In genomic region chr16:38909506-38909905, GRCm38 (mm10) we compare ENCODE assay signal across 21 mouse cellular contexts. TPM values are rescaled to one million over a fixed set of nuclear protein-coding genes. Genes with fewer than 3 reads are reported as not detected.
DNase-seq lines count a peak whose midpoint lies in the region; ATAC-seq and TF ChIP-seq lines count a peak whose summit lies in the region.
"Had no signal": no experiment of that assay in that cellular context is flagged by ENCODE, and none has a peak within 500 bp of the region (broad histone marks: within the 10 kb centered on the region; RNA-seq: fewer than 3 reads in every experiment).

No protein-coding gene starts in this region.

- H3K4me3 ChIP-seq in kidney, embryonic 15.5 days (replicated peaks), result no peak overlapping the region
- H3K4me3 ChIP-seq in liver, postnatal 0 days (ENCODE audit: low read depth, low read length), result no peak overlapping the region
- H3K4me3 ChIP-seq in intestine, embryonic 16.5 days (ENCODE audit: low read length), result no peak overlapping the region
- H3K4me3 ChIP-seq in heart, embryonic 10.5 days, result no peak overlapping the region
- H3K4me3 ChIP-seq: forebrain, embryonic 10.5 days; heart, embryonic 15.5 days; hindbrain, embryonic 12.5 days; liver, embryonic 13.5 days had no signal

- no peaks in the 10 kb centered on the region for H3K36me3 ChIP-seq in kidney, embryonic 15.5 days
- H3K36me3 ChIP-seq in liver, postnatal 0 days (replicated peaks; ENCODE audit: insufficient read depth, low read length), result no peaks in the 10 kb centered on the region
- no peaks in the 10 kb centered on the region for H3K36me3 ChIP-seq in intestine, embryonic 16.5 days (ENCODE audit: control insufficient read depth, insufficient read depth, low read length)
- H3K36me3 ChIP-seq in heart, embryonic 10.5 days, result no peaks in the 10 kb centered on the region
- H3K36me3 ChIP-seq: forebrain, embryonic 10.5 days; heart, embryonic 15.5 days; hindbrain, embryonic 12.5 days; liver, embryonic 13.5 days had no signal

- no peak for TF ChIP-seq EP300 in liver, postnatal 0 days (IDR thresholded peaks at IDR 0.05; ENCODE audit: low read depth)

- no peak for ATAC-seq in kidney, embryonic 15.5 days (replicated peaks; ENCODE audit: low FRiP score)
- ATAC-seq in liver, postnatal 0 days, result peak; percentile 79
- peak; percentile 64 for ATAC-seq in intestine, embryonic 16.5 days
- ATAC-seq: inflammation-experienced regulatory T-cells, adult 6 months; lung, postnatal 0 days had no signal

- no peak overlapping the region for H3K9ac ChIP-seq in kidney, embryonic 15.5 days
- H3K9ac ChIP-seq in liver, postnatal 0 days (replicated peaks), result no peak overlapping the region
- H3K9ac ChIP-seq in intestine, embryonic 16.5 days (ENCODE audit: low read depth, low read length), result no peak overlapping the region
- H3K9ac ChIP-seq: heart, embryonic 15.5 days; hindbrain, embryonic 12.5 days; liver, embryonic 13.5 days had no signal

- no peak overlapping the region for H3K4me2 ChIP-seq in kidney, embryonic 15.5 days
- no peak overlapping the region for H3K4me2 ChIP-seq in liver, postnatal 0 days (ENCODE audit: low read depth, low read length)
- H3K4me2 ChIP-seq in intestine, embryonic 16.5 days (ENCODE audit: low read depth, low read length), result no peak overlapping the region
- H3K4me2 ChIP-seq: heart, embryonic 15.5 days; hindbrain, embryonic 12.5 days; liver, embryonic 13.5 days had no signal

- peaks cover 25% of the 10 kb centered on the region for H3K27me3 ChIP-seq in kidney, embryonic 15.5 days
- no peaks in the 10 kb centered on the region for H3K27me3 ChIP-seq in liver, postnatal 0 days (ENCODE audit: insufficient read depth, low read length)
- H3K27me3 ChIP-seq in intestine, embryonic 16.5 days (replicated peaks; ENCODE audit: control insufficient read depth, insufficient read depth, low read length), result no peaks in the 10 kb centered on the region; the same call in 1 of the 2 replicates
- H3K27me3 ChIP-seq in heart, embryonic 10.5 days (ENCODE audit: insufficient read depth, poor library complexity, severe bottlenecking), result 0 out of 2 replicates have a peak, but pooled peaks cover 16% of the 10 kb centered on the region
- H3K27me3 ChIP-seq: hindbrain, embryonic 12.5 days had no signal

- H3K4me1 ChIP-seq in kidney, embryonic 15.5 days, result no peaks in the 10 kb centered on the region
- peaks cover 3% of the 10 kb centered on the region; the same call in 1 of the 2 replicates for H3K4me1 ChIP-seq in liver, postnatal 0 days (ENCODE audit: insufficient read depth)
- H3K4me1 ChIP-seq in intestine, embryonic 16.5 days (ENCODE audit: control insufficient read depth, insufficient read depth, low read length), result no peaks in the 10 kb centered on the region
- H3K4me1 ChIP-seq in heart, embryonic 10.5 days, result peaks cover 14% of the 10 kb centered on the region
- H3K4me1 ChIP-seq: heart, embryonic 15.5 days; liver, embryonic 13.5 days had no signal

- no peak for TF ChIP-seq CTCF in liver, postnatal 0 days (IDR thresholded peaks at IDR 0.05; ENCODE audit: low read depth)

- H3K9me3 ChIP-seq in kidney, embryonic 15.5 days (replicated peaks), result no peaks in the 10 kb centered on the region
- no peaks in the 10 kb centered on the region for H3K9me3 ChIP-seq in liver, postnatal 0 days (ENCODE audit: low read length)
- no peaks in the 10 kb centered on the region for H3K9me3 ChIP-seq in intestine, embryonic 16.5 days (ENCODE audit: control insufficient read depth, low read length)
- H3K9me3 ChIP-seq in heart, embryonic 10.5 days, result no peaks in the 10 kb centered on the region
- H3K9me3 ChIP-seq: forebrain, embryonic 10.5 days; heart, embryonic 15.5 days; hindbrain, embryonic 12.5 days; liver, embryonic 13.5 days had no signal

- peak; percentile 34 for DNase-seq in kidney, adult 11 months
- no peak for DNase-seq in liver, postnatal 0 days
- no peak for DNase-seq in liver
- peak; percentile 57 for DNase-seq in testis, postnatal 14 days (ENCODE audit: low spot score)
- DNase-seq in natural killer cell, adult 2 months (ENCODE audit: low spot score in 2 of 2), result no peak
- DNase-seq in heart, embryonic 10.5 days (ENCODE audit: low spot score), result no peak
- DNase-seq: cerebellum, postnatal 10 days; heart, adult 11 months; layer of hippocampus, postnatal 36 days; left cerebral cortex, postnatal 4 days; liver, embryonic 13.5 days; midbrain, embryonic 14.5 days; right cerebral cortex, postnatal 14 days; thymus, postnatal 36 days had no signal

- 63% methylated on average over 12 of the region's 12 CpGs for WGBS in kidney, embryonic 15.5 days
- WGBS in liver, postnatal 0 days (ENCODE audit: insufficient replicate concordance), result 59% methylated on average over 12 of the region's 12 CpGs
- 68% methylated on average over 12 of the region's 12 CpGs for WGBS in intestine, embryonic 16.5 days
- WGBS in heart, embryonic 10.5 days, result 56% methylated on average over 12 of the region's 12 CpGs

- H3K27ac ChIP-seq in kidney, embryonic 15.5 days, result no peak overlapping the region
- no peak overlapping the region for H3K27ac ChIP-seq in liver, postnatal 0 days (ENCODE audit: low read depth)
- H3K27ac ChIP-seq in intestine, embryonic 16.5 days (ENCODE audit: low read length), result no peak overlapping the region
- H3K27ac ChIP-seq in heart, embryonic 10.5 days, result no peak overlapping the region
- H3K27ac ChIP-seq: forebrain, embryonic 10.5 days; heart, embryonic 15.5 days; hindbrain, embryonic 12.5 days; liver, embryonic 13.5 days had no signal

RNA-seq across cellular contexts. Expression of gene Igsf11, which starts 17.0 kb away (rescaled TPM):
- polyA plus RNA-seq in kidney, embryonic 15.5 days (2015; fragmentation: Nextera tagmentation; extraction: Ambion mirVana), result 2.1 and 2.6 TPM in 2 replicates
- 1.6 and 2.1 TPM in 2 replicates for polyA plus RNA-seq in liver, postnatal 0 days (2015; fragmentation: Nextera tagmentation; extraction: Ambion mirVana)
- 0.81 and 1.2 TPM in 2 replicates for polyA plus RNA-seq in intestine, embryonic 16.5 days (2015; fragmentation: Nextera tagmentation; extraction: Ambion mirVana)
- 0.85 and 1.8 TPM in 2 replicates for polyA plus RNA-seq in heart, embryonic 10.5 days (2016; fragmentation: Nextera tagmentation; extraction: Ambion mirVana)
- polyA plus RNA-seq: inflammation-experienced regulatory T-cells, adult 6 months had no signal

Comparison
In these comparisons a context has a peak if more than half of its experiments do, and no peak if none do; other contexts are left out.
1. DNase-seq: peak in kidney, adult 11 months (single experiment) and testis, postnatal 14 days (single experiment); none in liver, postnatal 0 days (single experiment), liver (single experiment), natural killer cell, adult 2 months (0 of 2) and heart, embryonic 10.5 days (single experiment).